Mouse (Mus musculus) embryonic facial prominence, embryonic 11.5 days (tissue): ENCODE results near the gene Ech1. TPM values are rescaled to one million over a fixed set of nuclear protein-coding genes. Genes with fewer than 3 reads are reported as not detected.
A peak's percentile ranks its signal among the peaks of the same experiment; 100 is the strongest.

Source experiments
- ATAC-seq: fragments of 200-750 bp; cut with Nextera tagmentation; replicated peaks from 2 replicates; pipeline ENCODE4 v1.8.0; 2017; ENCODE audit warnings: low read depth; ENCODE audit not compliant: insufficient number of reproducible peaks, low FRiP score, low TSS enrichment
- DNase-seq: peaks from one replicate; pipeline ENCODE4 v3.0.0-alpha.2; 2015; ENCODE audit warnings: low spot score
- H3K27ac ChIP-seq: fragments of 300-500 bp; sonication (generic); replicated peaks from 2 replicates; pipeline ENCODE4 v1.5.1; 2014; ENCODE audit warnings: mild to moderate bottlenecking, low read depth, low read length, control low read depth
- H3K27me3 ChIP-seq: fragments of 300-500 bp; sonication (generic); 2 replicates; pipeline ENCODE4 v1.6.1; 2014; ENCODE audit warnings: mild to moderate bottlenecking, low read length, moderate library complexity, mixed read lengths; ENCODE audit not compliant: control insufficient read depth, insufficient read depth
- H3K36me3 ChIP-seq: fragments of 300-500 bp; sonication (generic); replicated peaks from 2 replicates; pipeline ENCODE4 v1.6.1; 2014; ENCODE audit warnings: low read depth, mild to moderate bottlenecking, low read length, moderate library complexity, mixed read lengths; ENCODE audit not compliant: control insufficient read depth, insufficient read depth
- H3K4me1 ChIP-seq: fragments of 300-500 bp; sonication (generic); 2 replicates; pipeline ENCODE4 v1.6.1; 2014; ENCODE audit warnings: low read length, mixed read lengths; ENCODE audit not compliant: control insufficient read depth, insufficient read depth
- H3K4me2 ChIP-seq: fragments of 300-500 bp; sonication (generic); 2 replicates; pipeline ENCODE4 v1.6.1; 2014; ENCODE audit warnings: low read depth, mild to moderate bottlenecking, control low read depth, low read length, moderate library complexity
- H3K4me3 ChIP-seq: fragments of 300-500 bp; sonication (generic); 2 replicates; pipeline ENCODE4 v1.5.1; 2014; ENCODE audit warnings: low read depth, low read length, control low read depth
- H3K9ac ChIP-seq: fragments of 300-500 bp; sonication (generic); replicated peaks from 2 replicates; pipeline ENCODE4 v1.6.1; 2014; ENCODE audit warnings: mild to moderate bottlenecking, control low read depth, low read length
- H3K9me3 ChIP-seq: fragments of 300-500 bp; sonication (generic); replicated peaks from 2 replicates; pipeline ENCODE4 v1.6.1; 2016; ENCODE audit warnings: mild to moderate bottlenecking, low read length, inconsistent platforms, mixed read lengths; ENCODE audit not compliant: control insufficient read depth
- WGBS: fragments of 180-500 bp; shearing (Covaris S2); extraction: QIAGEN DNeasy Blood & Tissue Kit; methylation state at CpG from one replicate; pipeline ENCODE4 v1.1.7; 2014; 5-methylcytosine and 5-hydroxymethylcytosine counted together
- polyA plus RNA-seq: library from polyadenylated mRNA; unstranded; fragments of >200 nt; fragmentation: Nextera tagmentation; extraction: Ambion mirVana; gene quantifications from 2 replicates; pipeline ENCODE4 v1.2.1, GENCODE M21; 2014

Ech1 gene
- polyA plus RNA-seq, 1 experiment from 2014 or later: 103 TPM

DNA sequence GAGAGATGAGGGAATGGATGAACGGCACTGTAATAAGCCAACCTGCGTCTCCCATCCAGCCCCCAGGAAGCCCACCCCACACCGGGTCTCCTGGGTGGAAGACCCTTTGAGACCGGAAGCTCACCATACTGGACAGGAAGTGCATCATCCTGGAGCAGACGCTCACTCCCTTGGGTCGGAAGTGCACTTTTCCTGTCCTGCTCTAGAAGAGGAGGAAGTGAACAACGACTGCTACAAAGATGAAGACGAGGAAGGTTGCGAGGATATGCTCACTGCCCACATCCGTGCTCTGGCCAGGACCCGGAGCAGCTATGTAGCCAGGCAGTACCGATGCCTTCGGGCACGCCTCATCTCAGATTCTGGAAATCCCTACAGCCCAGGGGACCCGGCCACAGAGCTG, 29.2 kb upstream of the Ech1 start:
- 68% methylated on average over 15 of the region's 15 CpGs for WGBS
- Histone ChIP-seq H3K4me3 (no peak overlapping the region), H3K36me3 (no peaks in the 10 kb centered on the region), H3K27ac (no peak overlapping the region), H3K9ac (no peak overlapping the region), H3K27me3 (no peaks in the 10 kb centered on the region), H3K9me3 (no peaks in the 10 kb centered on the region), H3K4me2 (no peak overlapping the region), H3K4me1 (peaks cover 2% of the 10 kb centered on the region; the same call in 1 of the 2 replicates)
- no peak for DNase-seq
- ATAC-seq: no peak

DNA sequence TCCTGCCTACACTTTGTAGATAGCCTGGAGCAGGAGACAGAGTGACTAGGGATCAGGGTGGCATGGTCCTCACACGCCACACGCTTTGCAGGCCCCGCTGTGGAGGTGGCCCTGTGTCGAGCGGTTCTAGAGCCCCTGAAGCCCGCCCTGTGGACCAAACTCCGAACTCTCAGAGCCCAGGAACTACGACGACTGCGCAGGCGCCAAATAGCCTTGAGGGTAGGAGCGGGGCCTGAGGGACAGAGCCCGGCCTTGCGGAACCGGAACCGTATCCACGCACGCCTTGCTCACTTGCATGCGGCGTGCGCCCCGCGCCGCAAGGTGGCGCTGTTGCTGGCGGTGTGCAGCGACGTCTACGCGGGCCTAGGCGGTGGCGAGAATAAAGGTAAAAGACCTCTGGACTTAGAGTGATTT, 28.4 kb upstream of the Ech1 start:
- DNase-seq (peak; percentile 77), ATAC-seq (peak; percentile 69)
- H3K9me3 ChIP-seq: no peaks in the 10 kb centered on the region
- peaks cover 2% of the 10 kb centered on the region; the same call in 1 of the 2 replicates for H3K4me1 ChIP-seq
- no peaks in the 10 kb centered on the region for H3K36me3 ChIP-seq
- peak overlapping the region; percentile 52 for H3K9ac ChIP-seq
- WGBS: 15% methylated on average over 32 of the region's 32 CpGs
- no peaks in the 10 kb centered on the region for H3K27me3 ChIP-seq
- peak overlapping the region; percentile 17 for H3K4me3 ChIP-seq
- H3K27ac ChIP-seq: no peak overlapping the region
- H3K4me2 ChIP-seq: peak overlapping the region; percentile 39

DNA sequence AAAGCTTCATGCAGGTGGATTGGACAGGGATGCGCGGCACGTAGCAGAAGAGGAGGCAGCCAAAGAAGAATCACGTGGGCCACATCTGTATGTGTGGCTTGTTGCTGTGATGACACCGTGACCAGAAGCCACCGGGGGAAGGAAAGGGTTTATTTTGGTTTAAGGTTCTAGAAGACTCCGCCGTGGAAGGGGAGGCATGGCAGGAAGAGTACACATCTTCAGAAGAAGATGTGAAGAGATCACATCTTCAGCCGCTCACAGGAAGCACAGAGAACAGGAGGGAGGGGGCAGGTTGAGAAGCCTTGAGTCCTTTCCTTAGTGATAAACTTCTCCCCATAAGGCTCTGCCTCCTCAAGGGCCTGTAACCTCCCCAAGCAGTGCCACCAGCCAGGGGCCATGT, 25.0 kb upstream of the Ech1 start:
- H3K27ac ChIP-seq: no peak overlapping the region
- 90% methylated on average over 9 of the region's 9 CpGs for whole genome bisulfite sequencing
- H3K4me3 ChIP-seq: no peak overlapping the region
- no peak overlapping the region for H3K9ac ChIP-seq
- no peaks in the 10 kb centered on the region for H3K9me3 ChIP-seq
- no peaks in the 10 kb centered on the region for H3K27me3 ChIP-seq
- DNase-seq (no peak), ATAC-seq (no peak)
- peaks cover 4% of the 10 kb centered on the region for H3K4me1 ChIP-seq
- no peak overlapping the region for H3K4me2 ChIP-seq
- no peaks in the 10 kb centered on the region for H3K36me3 ChIP-seq

DNA sequence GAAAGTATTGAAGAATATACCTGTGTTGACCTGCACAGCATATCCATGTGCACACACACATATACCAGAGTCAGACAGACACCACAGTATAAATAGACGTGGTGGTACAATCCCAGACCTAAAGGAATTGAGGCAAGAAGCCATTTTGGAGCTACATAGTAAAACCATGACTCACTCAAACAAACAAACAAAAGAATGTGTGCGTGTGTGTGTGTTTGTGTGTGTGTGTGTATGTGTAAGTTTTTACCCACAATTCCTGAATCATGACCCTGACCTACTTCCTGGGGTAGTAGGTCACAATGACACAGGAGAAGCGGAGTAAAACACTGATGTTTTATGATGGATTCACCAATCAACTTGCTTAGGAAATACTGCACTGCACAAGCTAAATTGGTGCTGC, 23.6 kb upstream of the Ech1 start:
- no peak overlapping the region for H3K9ac ChIP-seq
- peaks cover 4% of the 10 kb centered on the region for H3K4me1 ChIP-seq
- no peak overlapping the region for H3K4me3 ChIP-seq
- 80% methylated on average over 3 of the region's 3 CpGs for WGBS
- no peak for DNase-seq
- ATAC-seq: no peak
- H3K27me3 ChIP-seq: no peaks in the 10 kb centered on the region
- H3K36me3 ChIP-seq: no peaks in the 10 kb centered on the region
- no peak overlapping the region for H3K4me2 ChIP-seq
- H3K9me3 ChIP-seq: no peaks in the 10 kb centered on the region
- 0 out of 2 replicates have a peak overlapping the region, but pooled peaks have one; percentile 78 for H3K27ac ChIP-seq

DNA sequence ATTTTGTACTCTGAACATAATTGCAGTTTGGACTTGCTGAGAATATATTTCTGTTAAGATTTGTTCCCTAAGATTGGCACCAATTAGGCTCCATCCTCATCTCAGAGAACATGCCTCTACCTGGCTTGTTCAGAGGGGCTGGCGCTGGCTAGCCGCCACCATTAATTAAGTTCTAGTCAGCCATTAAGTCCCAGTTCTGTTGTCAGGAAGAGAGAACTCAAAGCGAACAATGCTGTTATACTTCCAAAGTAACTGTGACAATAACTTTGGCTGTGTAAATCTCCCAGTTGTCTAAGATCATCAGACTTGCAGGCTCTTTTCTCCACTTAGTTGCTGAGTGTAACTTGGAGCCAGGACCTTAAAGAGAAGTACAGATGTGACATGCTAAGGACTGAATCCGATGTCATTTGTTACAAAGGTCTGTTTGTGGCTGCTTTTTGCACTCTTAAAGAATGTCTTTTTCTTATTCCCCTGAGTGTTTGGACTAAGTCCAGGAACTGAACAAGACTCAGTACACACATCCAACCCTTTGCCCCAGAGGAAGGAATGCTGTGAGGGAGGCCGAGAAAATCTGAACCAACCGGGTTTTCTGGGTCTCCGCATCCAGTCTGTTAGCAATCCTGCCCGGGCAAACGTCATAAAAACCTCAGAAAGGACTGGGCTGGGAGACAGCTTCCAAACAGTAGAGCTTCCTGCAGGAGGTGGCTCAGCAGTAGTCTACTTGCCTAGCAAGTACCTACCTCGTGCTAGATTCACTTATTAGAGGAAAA, 22.9 kb upstream of the Ech1 start:
- no peaks in the 10 kb centered on the region for H3K36me3 ChIP-seq
- no peak overlapping the region for H3K4me3 ChIP-seq
- H3K27me3 ChIP-seq: no peaks in the 10 kb centered on the region
- H3K4me1 ChIP-seq: peaks cover 2% of the 10 kb centered on the region
- ATAC-seq (peak; percentile 16; the same call in 1 of the 2 replicates), DNase-seq (peak; percentile 70)
- H3K4me2 ChIP-seq: no peak overlapping the region; the same call in 1 of the 2 replicates
- WGBS: 28% methylated on average over 10 of the region's 10 CpGs
- peak overlapping the region; percentile 78 for H3K27ac ChIP-seq
- 0 out of 2 replicates have a peak overlapping the region, but pooled peaks have one; percentile 9 for H3K9ac ChIP-seq
- no peaks in the 10 kb centered on the region for H3K9me3 ChIP-seq

DNA sequence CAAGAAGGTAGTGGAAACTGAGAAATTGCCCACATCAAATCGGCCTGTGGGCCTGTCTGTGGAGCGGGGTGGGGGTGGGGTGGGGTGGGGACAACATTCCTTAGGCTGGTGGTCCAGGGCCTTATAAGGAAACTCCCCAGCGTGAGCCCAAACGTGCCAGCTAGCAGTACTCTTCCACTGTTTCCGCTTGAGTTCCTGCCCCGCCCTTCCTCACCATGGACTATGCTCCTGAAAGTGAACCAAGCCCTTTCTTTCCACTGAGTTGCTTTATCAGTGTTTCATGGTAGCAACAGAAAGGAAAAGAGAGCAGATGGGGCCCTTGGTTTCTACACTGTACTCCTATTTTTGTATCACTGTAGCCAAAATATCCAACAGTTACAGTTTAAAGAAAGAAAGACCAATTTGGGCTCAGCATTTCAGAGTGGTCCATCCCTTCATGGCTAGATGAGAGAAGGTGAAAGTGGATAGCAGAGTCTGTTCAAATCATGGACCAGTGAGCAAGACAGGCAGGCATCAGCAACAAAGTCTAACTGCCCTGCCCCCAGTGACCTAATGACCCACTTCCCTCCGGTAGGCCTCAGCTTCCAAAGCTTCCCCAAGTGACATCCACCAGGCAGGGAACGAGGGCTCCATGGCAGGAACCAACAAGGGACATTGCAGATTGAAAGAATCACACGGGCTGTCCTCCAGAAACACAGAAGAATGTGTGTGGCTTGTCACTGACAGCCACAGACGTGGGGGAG, 22.0 kb upstream of the Ech1 start:
- Histone ChIP-seq H3K27ac (peak overlapping the region; percentile 78), H3K4me2 (peak overlapping the region; percentile 2; the same call in 1 of the 2 replicates), H3K36me3 (no peaks in the 10 kb centered on the region), H3K9ac (no peak overlapping the region; the same call in 1 of the 2 replicates), H3K4me3 (no peak overlapping the region), H3K9me3 (no peaks in the 10 kb centered on the region), H3K4me1 (peaks cover 2% of the 10 kb centered on the region), H3K27me3 (no peaks in the 10 kb centered on the region)
- 5% methylated on average over 10 of the region's 10 CpGs for WGBS
- peak; percentile 66 for DNase-seq
- peak; percentile 42 for ATAC-seq

DNA sequence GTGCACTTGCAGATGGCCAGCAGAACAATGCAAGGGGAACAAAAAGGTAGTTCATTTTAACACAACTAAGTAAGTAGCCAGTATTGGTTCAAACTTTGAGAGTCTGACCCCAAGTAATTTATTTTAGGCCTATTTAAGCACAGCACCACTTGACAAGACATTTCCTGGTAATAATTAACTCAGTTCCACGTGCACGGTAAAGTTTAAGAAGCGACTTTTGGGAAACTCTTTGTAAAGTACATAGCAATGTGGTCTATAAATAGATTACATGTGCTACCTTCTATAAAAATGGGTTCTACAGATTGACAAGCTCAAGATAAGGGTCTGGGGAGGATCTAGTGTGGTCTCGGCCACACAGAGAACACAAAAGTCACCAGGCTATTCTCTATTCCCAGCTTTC, 21.3 kb upstream of the Ech1 start:
- DNase-seq (no peak), ATAC-seq (no peak)
- Histone ChIP-seq H3K4me1 (peaks cover 5% of the 10 kb centered on the region), H3K4me3 (no peak overlapping the region), H3K9ac (no peak overlapping the region; the same call in 1 of the 2 replicates), H3K36me3 (no peaks in the 10 kb centered on the region), H3K4me2 (no peak overlapping the region), H3K9me3 (no peaks in the 10 kb centered on the region), H3K27me3 (no peaks in the 10 kb centered on the region), H3K27ac (peak overlapping the region; percentile 78; the same call in 1 of the 2 replicates)
- WGBS: 62% methylated on average over 4 of the region's 4 CpGs

DNA sequence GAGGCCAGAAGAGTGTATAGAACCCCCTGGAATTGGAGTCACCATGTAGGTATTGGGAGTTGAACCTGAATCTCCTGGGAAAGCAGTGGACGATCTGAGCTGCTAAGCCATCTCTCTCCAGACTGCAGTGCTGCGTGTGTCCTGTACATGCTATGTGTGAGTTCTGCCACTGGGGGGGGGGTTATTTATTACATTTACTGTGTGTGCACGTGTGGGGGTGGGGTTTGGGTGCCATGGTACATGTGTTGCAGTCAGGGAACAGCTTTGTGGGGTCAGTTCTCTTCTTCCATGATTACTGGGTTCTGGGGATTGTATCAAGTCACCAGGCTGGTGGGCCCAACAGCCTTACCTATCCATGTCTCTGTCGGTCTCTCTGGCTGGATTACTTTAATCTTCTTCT, 18.1 kb upstream of the Ech1 start:
- Histone ChIP-seq H3K4me2 (no peak overlapping the region), H3K4me3 (no peak overlapping the region), H3K9me3 (no peaks in the 10 kb centered on the region), H3K4me1 (peaks cover 5% of the 10 kb centered on the region), H3K27me3 (no peaks in the 10 kb centered on the region), H3K9ac (no peak overlapping the region), H3K27ac (no peak overlapping the region), H3K36me3 (no peaks in the 10 kb centered on the region)
- DNase-seq: no peak
- no peak for ATAC-seq
- WGBS: 84% methylated on average over 4 of the region's 4 CpGs
